Mouse (Mus musculus): ENCODE results near the gene Cdkn2aip.

DNA sequence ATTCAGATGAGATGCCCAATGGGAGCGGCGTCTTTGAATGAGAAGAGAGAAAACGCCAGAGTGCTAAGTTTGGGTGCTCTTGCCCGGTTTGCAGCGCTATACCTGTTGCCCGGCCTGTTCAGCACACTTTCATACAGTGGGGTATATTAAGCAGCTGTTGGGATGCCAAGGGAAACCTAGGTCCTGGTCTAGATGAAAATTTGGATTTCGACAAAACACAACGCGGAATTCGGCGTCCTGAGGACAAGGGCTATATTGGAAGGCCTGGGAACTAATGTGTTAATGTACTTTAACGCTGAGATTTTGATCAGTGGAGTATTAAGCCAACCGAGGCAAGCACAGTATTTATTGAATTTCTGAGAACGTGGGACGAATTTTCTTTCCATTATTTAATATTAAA is 37.5 kb downstream of the Cdkn2aip start:
- TF ChIP-seq GATA1 (IDR thresholded peaks at IDR 0.05; ENCODE audit: borderline replicate concordance, low read length), result no peak
- TF ChIP-seq FLI1 (IDR thresholded peaks at IDR 0.05; ENCODE audit: low read length), result no peak
